Mouse (Mus musculus) thymus, adult 2 months (tissue): ENCODE measurements around the gene Zdhhc24.

Experiments
- CTCF ChIP-seq: fragments of 200-500 bp; IDR thresholded peaks from 2 replicates; pipeline ENCODE4 v1.5.1; 2012; ENCODE audit warnings: mild to moderate bottlenecking, control low read depth, low read length, moderate library complexity, borderline replicate concordance; ENCODE audit not compliant: control insufficient read depth, poor library complexity, insufficient read depth; ENCODE audit errors: extremely low read depth
- POLR2A ChIP-seq: fragments of 200-500 bp; IDR thresholded peaks from 2 replicates; pipeline ENCODE4 v1.6.1; 2012; ENCODE audit warnings: mild to moderate bottlenecking, low read length, control low read depth, moderate library complexity; ENCODE audit not compliant: control insufficient read depth, poor library complexity, insufficient read depth; ENCODE audit errors: extremely low read depth

GRCm38 (mm10) chr19:4916827-4917226 is 38.4 kb downstream of the Zdhhc24 start:
- TF ChIP-seq CTCF (no peak), POLR2A (no peak)
